Mouse (Mus musculus) ES-Bruce4 (cell line): ENCODE data around the gene Muc4.

Experiments
- CTCF ChIP-seq: IDR thresholded peaks from one replicate; pipeline ENCODE4 v1.8.1; 2011; ENCODE audit warnings: low read depth, low read length
- POLR2A ChIP-seq: IDR thresholded peaks from one replicate; pipeline ENCODE4 v1.8.1; 2011; ENCODE audit warnings: low read length; ENCODE audit not compliant: insufficient read depth

- TF ChIP-seq CTCF (no peak), POLR2A (no peak)
These were observed 93.4 kb downstream of the Muc4 start for GRCm38 (mm10) chr16:32829104-32829503.
